Mouse (Mus musculus) ES-E14 (cell line): Measurements from ENCODE around the gene Lpp.

Source experiments
- CHD2 ChIP-seq: IDR thresholded peaks from 2 replicates; pipeline ENCODE4 v1.6.1; 2014; ENCODE audit warnings: mild to moderate bottlenecking, low read depth, low read length, inconsistent platforms
- HCFC1 ChIP-seq: IDR thresholded peaks from 2 replicates; pipeline ENCODE4 v1.6.1; 2012; ENCODE audit warnings: low read length, inconsistent platforms, borderline replicate concordance; ENCODE audit not compliant: insufficient read depth
- ZC3H11A ChIP-seq: IDR thresholded peaks from 2 replicates; pipeline ENCODE4 v1.6.1; 2012; ENCODE audit warnings: low read depth, mild to moderate bottlenecking, inconsistent platforms, low read length, borderline replicate concordance
- ZNF384 ChIP-seq: IDR thresholded peaks from 2 replicates; pipeline ENCODE4 v1.6.1; 2012; ENCODE audit warnings: low read depth, low read length, inconsistent platforms

GRCm38 (mm10) chr16:24941306-24942160 is 548.2 kb downstream of the Lpp start:
- TF ChIP-seq HCFC1 (no peak), ZC3H11A (no peak), CHD2 (no peak), ZNF384 (no peak)
